Mouse (Mus musculus) G1E (cell line): ENCODE results near the gene Ccdc9b. TPM values are rescaled to one million over a fixed set of nuclear protein-coding genes. Genes with fewer than 3 reads are reported as not detected.

Experiments
- ATAC-seq: 2 replicates; pipeline ENCODE4 v1.8.0; 2016; ENCODE audit warnings: mild to moderate bottlenecking; ENCODE audit not compliant: insufficient number of reproducible peaks, poor library complexity, low FRiP score, severe bottlenecking; ENCODE audit errors: extremely low read depth
- DNase-seq: peaks from one replicate; pipeline ENCODE4 v3.0.0; 2012; ENCODE audit warnings: low spot score
- H3K27me3 ChIP-seq: 2 replicates; pipeline ENCODE4 v1.6.1; 2012; ENCODE audit warnings: mild to moderate bottlenecking, low read length, inconsistent platforms; ENCODE audit not compliant: insufficient read depth
- H3K36me3 ChIP-seq: replicated peaks from 2 replicates; pipeline ENCODE3; 2012; ENCODE audit warnings: mild to moderate bottlenecking, inconsistent platforms
- H3K4me1 ChIP-seq: 2 replicates; pipeline ENCODE4 v1.6.1; 2012; ENCODE audit warnings: low read depth, low read length, inconsistent platforms, mixed read lengths; ENCODE audit not compliant: insufficient read depth
- H3K4me3 ChIP-seq: 2 replicates; pipeline ENCODE4 v1.5.1; 2012; ENCODE audit warnings: low read depth, mild to moderate bottlenecking, inconsistent platforms, low read length, moderate library complexity, mixed read lengths
- H3K9me3 ChIP-seq: replicated peaks from 2 replicates; pipeline ENCODE4 v1.6.1; 2012; ENCODE audit warnings: inconsistent platforms
- CTCF ChIP-seq: IDR thresholded peaks from 2 replicates; pipeline ENCODE4 v1.5.1; 2012; ENCODE audit warnings: low read depth, low read length, inconsistent platforms, mixed read lengths
- GATA1 ChIP-seq: IDR thresholded peaks from 2 replicates; pipeline ENCODE4 v1.6.1; 2012; ENCODE audit warnings: borderline replicate concordance, low read length, inconsistent platforms, mixed read lengths
- GATA2 ChIP-seq: IDR thresholded peaks from 2 replicates; pipeline ENCODE4 v1.6.1; 2012; ENCODE audit warnings: low read depth, low read length, inconsistent platforms, borderline replicate concordance
- POLR2AphosphoS5 ChIP-seq: IDR thresholded peaks from 2 replicates; pipeline ENCODE4 v1.6.1; 2012; ENCODE audit warnings: low read depth, low read length, inconsistent platforms; ENCODE audit not compliant: insufficient replicate concordance
- TAL1 ChIP-seq: conservative IDR thresholded peaks from 2 replicates; pipeline ENCODE4 v1.6.1; 2012; ENCODE audit warnings: low read depth, low read length, inconsistent platforms, mixed read lengths
- polyA plus RNA-seq: library from polyadenylated mRNA; stranded (reverse); fragments of >175 nt; gene quantifications from 2 replicates; pipeline ENCODE4 v1.2.3, GENCODE M21; 2012
- total RNA-seq, 2 experiments: library from RNA; stranded (forward) in 1 of 2; stranded (reverse) in 1 of 2; fragments of 200-1000 nt in 1 of 2; fragments of >200 nt in 1 of 2; fragmentation: Nextera tagmentation in 1 of 2; gene quantifications; 2 replicates each; pipeline ENCODE4 v1.2.3; 2014 to 2017

Gene Ccdc9b
- total and polyA plus RNA-seq, 3 experiments: 0.05 TPM; not detected in 2

DNA sequence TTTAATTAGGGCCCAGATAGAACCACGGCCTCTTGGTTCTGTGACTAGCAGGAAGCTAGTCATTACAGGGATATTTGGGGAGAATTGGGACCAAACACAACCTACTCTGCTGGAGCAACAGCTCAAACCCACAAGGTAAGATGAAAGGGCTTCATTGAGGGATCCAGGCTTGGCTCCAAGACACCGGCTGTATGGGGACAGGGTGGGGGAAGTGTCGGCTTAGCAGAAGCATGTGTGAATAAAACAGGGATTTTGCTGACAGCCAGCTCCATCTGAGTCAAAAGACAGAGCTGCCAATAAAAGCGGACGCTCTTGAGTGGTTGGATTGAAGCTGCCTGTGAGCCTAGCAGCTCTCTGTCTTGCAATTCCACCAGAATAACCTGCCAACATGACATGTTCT, 29.1 kb downstream of the Ccdc9b start:
- DNase-seq (no peak), ATAC-seq (no peak)
- peaks cover 42% of the 10 kb centered on the region for H3K27me3 ChIP-seq

DNA sequence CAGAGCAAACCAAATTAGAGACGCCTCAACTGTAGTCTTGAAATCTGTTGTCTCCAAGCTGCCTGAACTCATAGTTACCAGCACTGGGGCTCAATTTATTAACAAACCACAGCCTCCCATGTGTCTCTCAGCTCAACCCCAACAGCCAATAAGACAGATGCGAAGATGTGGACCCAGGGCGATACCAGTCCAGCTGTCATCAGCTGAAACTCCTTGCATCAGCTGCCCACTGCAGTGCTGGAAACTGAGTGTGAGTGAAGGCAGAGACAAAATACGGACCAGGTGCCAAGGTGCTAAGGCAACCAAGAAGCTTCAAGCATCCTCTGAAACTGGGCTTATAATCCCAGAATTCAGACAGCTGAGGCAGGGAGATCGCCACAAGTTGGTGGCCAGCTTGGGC, 30.5 kb downstream of the Ccdc9b start:
- ATAC-seq (no peak), DNase-seq (no peak)
- peaks cover 55% of the 10 kb centered on the region for H3K27me3 ChIP-seq
- no peaks in the 10 kb centered on the region for H3K36me3 ChIP-seq
- no peak overlapping the region for H3K4me3 ChIP-seq
- TF ChIP-seq GATA1: no peak
- no peak for TF ChIP-seq CTCF
- TF ChIP-seq POLR2AphosphoS5: no peak
- no peak for TF ChIP-seq GATA2
- TF ChIP-seq TAL1: no peak
- H3K9me3 ChIP-seq: no peaks in the 10 kb centered on the region
- H3K4me1 ChIP-seq: peaks cover 2% of the 10 kb centered on the region; the same call in 1 of the 2 replicates

More for the DNA sequence above, 29.1 kb downstream of the Ccdc9b start:
- TF ChIP-seq POLR2AphosphoS5: no peak
- no peak for TF ChIP-seq CTCF
- TF ChIP-seq GATA1: no peak
- no peak for TF ChIP-seq TAL1
- no peak for TF ChIP-seq GATA2
- Histone ChIP-seq H3K4me1 (peaks cover 2% of the 10 kb centered on the region; the same call in 1 of the 2 replicates), H3K9me3 (no peaks in the 10 kb centered on the region), H3K4me3 (no peak overlapping the region), H3K36me3 (no peaks in the 10 kb centered on the region)

DNA sequence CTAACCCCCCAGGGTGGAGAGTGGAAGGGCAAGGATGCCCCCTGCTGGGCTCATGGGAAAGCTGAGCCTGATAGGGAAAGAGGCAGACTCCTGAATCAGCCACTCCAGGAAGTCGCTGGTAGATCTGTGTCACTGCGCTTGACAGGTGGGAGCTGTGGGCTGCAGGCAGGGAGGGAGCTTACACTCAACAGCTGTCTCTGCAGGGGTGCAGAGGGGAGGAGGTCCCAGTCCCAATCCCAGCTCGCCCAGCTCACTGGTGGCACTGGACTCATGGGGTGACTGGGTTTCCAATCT, 31.9 kb downstream of the Ccdc9b start:
- ATAC-seq (0 out of 2 replicates have a peak, but pooled peaks have one; percentile 28), DNase-seq (peak; percentile 27)
- TF ChIP-seq TAL1 (no peak), CTCF (0 out of 2 replicates have a peak, but pooled peaks have one; percentile 10)
- H3K4me3 ChIP-seq: no peak overlapping the region
- no peaks in the 10 kb centered on the region for H3K9me3 ChIP-seq
- peaks cover 58% of the 10 kb centered on the region for H3K27me3 ChIP-seq
- H3K4me1 ChIP-seq: peaks cover 2% of the 10 kb centered on the region; the same call in 1 of the 2 replicates
- no peaks in the 10 kb centered on the region for H3K36me3 ChIP-seq

DNA sequence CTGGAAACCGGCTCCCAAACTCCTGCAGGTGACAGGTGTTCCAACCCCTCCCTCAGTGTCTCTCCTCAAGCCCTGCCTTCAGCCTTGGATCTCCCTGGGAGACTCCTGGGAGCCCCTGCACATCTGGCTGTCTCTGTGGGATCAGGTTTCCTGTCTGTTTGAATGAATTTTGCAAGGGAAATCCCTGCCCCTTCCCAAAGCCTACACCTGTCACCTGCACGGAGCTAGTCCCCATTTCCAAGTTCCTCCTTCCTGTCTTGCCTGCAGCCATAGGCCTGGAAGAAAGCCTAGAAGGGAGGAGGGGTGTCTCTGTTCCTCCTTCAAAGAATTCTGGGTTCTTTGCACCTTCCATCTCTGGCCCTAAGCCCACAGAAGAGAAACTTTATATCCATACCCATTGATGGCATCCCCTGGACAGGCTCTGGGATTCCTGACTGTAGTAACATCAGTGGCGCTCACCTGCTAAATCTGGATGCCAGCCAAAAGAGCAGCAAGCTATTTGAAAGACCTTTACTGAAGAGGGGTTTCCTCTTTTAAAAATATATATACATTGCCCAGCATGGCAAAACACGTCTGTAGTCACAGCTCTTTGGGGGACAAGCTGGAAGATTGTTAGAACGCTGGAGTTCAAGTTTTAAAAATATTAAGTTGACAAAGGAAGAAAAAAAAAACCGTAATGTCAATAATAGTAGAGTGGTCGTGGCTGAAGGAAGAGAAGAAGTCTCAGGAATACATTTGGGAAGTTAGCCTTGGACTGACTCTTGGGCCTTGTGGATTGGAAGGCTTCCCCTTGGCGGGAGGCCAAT, 32.4 kb downstream of the Ccdc9b start:
- TF ChIP-seq POLR2AphosphoS5: no peak
- DNase-seq (no peak), ATAC-seq (no peak)
- Histone ChIP-seq H3K9me3 (no peaks in the 10 kb centered on the region), H3K4me3 (no peak overlapping the region), H3K36me3 (no peaks in the 10 kb centered on the region), H3K4me1 (peaks cover 2% of the 10 kb centered on the region; the same call in 1 of the 2 replicates), H3K27me3 (peaks cover 63% of the 10 kb centered on the region)

DNA sequence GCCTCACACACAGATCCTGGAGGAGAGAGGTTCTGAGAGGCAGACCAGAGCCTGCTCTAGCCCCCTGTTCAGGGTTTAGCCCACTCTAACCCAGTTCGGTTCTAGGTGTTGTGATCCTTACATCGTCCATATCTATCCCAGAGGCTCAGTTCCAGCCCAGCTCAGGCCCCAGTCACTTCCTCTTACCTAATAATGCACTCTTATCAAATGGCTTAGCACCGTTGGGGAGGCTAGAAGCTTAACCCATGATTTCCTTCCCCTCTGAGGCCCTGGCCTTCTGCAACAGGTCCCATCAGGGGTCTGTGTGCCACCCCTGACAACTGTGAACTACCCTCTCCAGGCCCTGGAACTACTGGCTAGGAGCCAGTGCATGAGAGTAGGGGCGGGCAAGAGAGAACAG, 33.3 kb downstream of the Ccdc9b start:
- no peaks in the 10 kb centered on the region for H3K36me3 ChIP-seq
- 0 out of 2 replicates have a peak, but pooled peaks have one; percentile 11 for ATAC-seq
- peaks cover 64% of the 10 kb centered on the region for H3K27me3 ChIP-seq
- H3K4me3 ChIP-seq: no peak overlapping the region
- peaks cover 2% of the 10 kb centered on the region; the same call in 1 of the 2 replicates for H3K4me1 ChIP-seq
- no peaks in the 10 kb centered on the region for H3K9me3 ChIP-seq
- DNase-seq: no peak
- TF ChIP-seq GATA1 (no peak), CTCF (no peak), TAL1 (no peak), GATA2 (no peak), POLR2AphosphoS5 (no peak)

DNA sequence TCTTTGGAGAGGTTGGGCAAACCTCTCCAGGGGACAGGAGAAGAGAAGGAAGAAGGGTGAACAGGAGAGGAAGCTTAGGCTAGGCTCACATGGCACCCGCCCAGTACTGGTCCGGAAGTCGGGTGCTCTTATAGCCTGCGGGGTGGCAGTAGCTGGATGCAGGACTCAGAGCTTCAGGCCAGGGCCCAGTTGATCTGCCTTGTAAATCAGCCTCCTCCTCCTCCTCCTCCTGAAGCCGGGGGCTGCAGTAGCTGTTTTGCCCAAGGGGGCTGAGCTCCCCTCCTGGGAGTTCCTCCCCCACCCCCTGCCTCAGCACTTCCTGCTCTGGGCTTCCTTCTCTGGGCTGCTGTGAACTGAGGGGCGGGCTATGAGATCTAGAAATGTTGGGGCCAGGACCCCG, 34.1 kb downstream of the Ccdc9b start, which contains the start of gene Plcb2:
Gene Plcb2, minus strand, starts transcription at position 102 of the 400 bp plus-strand sequence.
- H3K27me3 ChIP-seq: peaks cover 66% of the 10 kb centered on the region

More for the DNA sequence above, 34.1 kb downstream of the Ccdc9b start, which contains the start of gene Plcb2:
- ATAC-seq (peak; percentile 24; the same call in 1 of the 2 replicates), DNase-seq (no peak)
- no peak within 1 kb of the TSS for H3K4me3 ChIP-seq
- TF ChIP-seq TAL1 (no peak), GATA2 (no peak), POLR2AphosphoS5 (no peak), CTCF (no peak), GATA1 (no peak)
- no peaks in the 10 kb centered on the region for H3K9me3 ChIP-seq
- no peaks in the 10 kb centered on the region for H3K36me3 ChIP-seq
- H3K4me1 ChIP-seq: peaks cover 10% of the 10 kb centered on the region
